In genomic region chr7:75328721-75329362, GRCm38 (mm10) we compare ENCODE assay signal across 12 mouse cellular contexts. TPM values are rescaled to one million over a fixed set of nuclear protein-coding genes. Genes with fewer than 3 reads are reported as not detected.
DNase-seq lines count a peak whose midpoint lies in the region; ATAC-seq and TF ChIP-seq lines count a peak whose summit lies in the region.
"Had no signal": no experiment of that assay in that cellular context is flagged by ENCODE, and none has a peak within 500 bp of the region (broad histone marks: within the 10 kb centered on the region; RNA-seq: fewer than 3 reads in every experiment).

No protein-coding gene starts in this region.

- no peaks in the 10 kb centered on the region for H3K27me3 ChIP-seq in forebrain, embryonic 11.5 days (ENCODE audit: control insufficient read depth, insufficient read depth, low read length)
- no peaks in the 10 kb centered on the region for H3K27me3 ChIP-seq in forebrain, embryonic 10.5 days (ENCODE audit: poor library complexity, severe bottlenecking)
- H3K27me3 ChIP-seq in hindbrain, embryonic 13.5 days, result no peaks in the 10 kb centered on the region
- no peaks in the 10 kb centered on the region for H3K27me3 ChIP-seq in myocyte (ENCODE audit: control insufficient read depth, insufficient read depth, insufficient read length)
- H3K27me3 ChIP-seq in heart, embryonic 12.5 days (replicated peaks), result no peaks in the 10 kb centered on the region
- H3K27me3 ChIP-seq: limb, embryonic 15.5 days had no signal

- 0 out of 2 replicates have a peak overlapping the region, but pooled peaks have one; percentile 31 for H3K27ac ChIP-seq in forebrain, embryonic 11.5 days (ENCODE audit: low read depth, low read length)
- H3K27ac ChIP-seq in forebrain, embryonic 10.5 days, result no peak overlapping the region
- H3K27ac ChIP-seq in hindbrain, embryonic 13.5 days, result peak overlapping the region; percentile 66
- H3K27ac ChIP-seq in heart, embryonic 12.5 days (ENCODE audit: poor library complexity, severe bottlenecking), result no peak overlapping the region
- H3K27ac ChIP-seq: limb, embryonic 15.5 days; stomach, postnatal 0 days had no signal

- no peak overlapping the region for H3K4me3 ChIP-seq in forebrain, embryonic 11.5 days (ENCODE audit: low read depth, low read length)
- H3K4me3 ChIP-seq in forebrain, embryonic 10.5 days, result no peak overlapping the region
- no peak overlapping the region for H3K4me3 ChIP-seq in hindbrain, embryonic 13.5 days
- no peak overlapping the region for H3K4me3 ChIP-seq in myocyte
- no peak overlapping the region for H3K4me3 ChIP-seq in heart, embryonic 12.5 days
- H3K4me3 ChIP-seq: limb, embryonic 15.5 days had no signal

- no peaks in the 10 kb centered on the region for H3K79me2 ChIP-seq in myocyte (ENCODE audit: control insufficient read depth, insufficient read depth)

- H3K4me1 ChIP-seq in forebrain, embryonic 11.5 days (replicated peaks; ENCODE audit: control insufficient read depth, insufficient read depth, low read length), result peaks cover 7% of the 10 kb centered on the region; the same call in 1 of the 2 replicates
- peaks cover 12% of the 10 kb centered on the region; the same call in 1 of the 2 replicates for H3K4me1 ChIP-seq in forebrain, embryonic 10.5 days
- H3K4me1 ChIP-seq in hindbrain, embryonic 13.5 days (replicated peaks), result peaks cover 19% of the 10 kb centered on the region
- H3K4me1 ChIP-seq in heart, embryonic 12.5 days (replicated peaks), result no peaks in the 10 kb centered on the region

- TF ChIP-seq POLR2A in myocyte (IDR thresholded peaks at IDR 0.05; ENCODE audit: insufficient read length, low read depth), result no peak

- ATAC-seq in forebrain, embryonic 11.5 days (replicated peaks; ENCODE audit: low FRiP score), result no peak
- ATAC-seq in hindbrain, embryonic 13.5 days (ENCODE audit: low FRiP score), result peak; percentile 87
- no peak for ATAC-seq in heart, embryonic 12.5 days (ENCODE audit: insufficient number of reproducible peaks, low FRiP score)
- ATAC-seq in megakaryocyte progenitor cell, adult 5-6 weeks (replicated peaks; ENCODE audit: poor library complexity), result no peak

- no peak for DNase-seq in forebrain, embryonic 11.5 days (ENCODE audit: low spot score)
- DNase-seq in forebrain, embryonic 10.5 days (ENCODE audit: extremely low spot score, low spot score), result no peak
- DNase-seq in cerebellum, adult 9-11 months, result peak; percentile 41
- no peak for DNase-seq in gastrocnemius, adult 8-10 months (ENCODE audit: low spot score in 2 of 2)
- DNase-seq: kidney, postnatal 25 days; lung, postnatal 14 days had no signal

- no peak overlapping the region for H3K4me2 ChIP-seq in forebrain, embryonic 11.5 days (ENCODE audit: low read depth, low read length, severe bottlenecking)
- no peak overlapping the region for H3K4me2 ChIP-seq in hindbrain, embryonic 13.5 days
- peak overlapping the region; percentile 6 for H3K4me2 ChIP-seq in myocyte (ENCODE audit: low read depth)
- no peak overlapping the region for H3K4me2 ChIP-seq in heart, embryonic 12.5 days
- H3K4me2 ChIP-seq: limb, embryonic 15.5 days had no signal

- no peak overlapping the region for H3K9ac ChIP-seq in forebrain, embryonic 11.5 days (ENCODE audit: low read length)
- no peak overlapping the region for H3K9ac ChIP-seq in hindbrain, embryonic 13.5 days
- H3K9ac ChIP-seq in heart, embryonic 12.5 days, result no peak overlapping the region
- H3K9ac ChIP-seq: limb, embryonic 15.5 days had no signal

- H3ac ChIP-seq in myocyte (ENCODE audit: control insufficient read depth, insufficient read length), result no peak overlapping the region

- no peaks in the 10 kb centered on the region for H3K36me3 ChIP-seq in forebrain, embryonic 11.5 days (ENCODE audit: control insufficient read depth, insufficient read depth, low read length)
- H3K36me3 ChIP-seq in forebrain, embryonic 10.5 days (replicated peaks), result no peaks in the 10 kb centered on the region
- H3K36me3 ChIP-seq in hindbrain, embryonic 13.5 days, result no peaks in the 10 kb centered on the region
- no peaks in the 10 kb centered on the region for H3K36me3 ChIP-seq in myocyte (ENCODE audit: control insufficient read depth, insufficient read depth)
- H3K36me3 ChIP-seq in heart, embryonic 12.5 days, result no peaks in the 10 kb centered on the region
- H3K36me3 ChIP-seq: limb, embryonic 15.5 days had no signal

- no peaks in the 10 kb centered on the region for H3K9me3 ChIP-seq in forebrain, embryonic 11.5 days (ENCODE audit: control insufficient read depth, low read length)
- H3K9me3 ChIP-seq in forebrain, embryonic 10.5 days, result no peaks in the 10 kb centered on the region
- H3K9me3 ChIP-seq in hindbrain, embryonic 13.5 days, result no peaks in the 10 kb centered on the region
- H3K9me3 ChIP-seq in heart, embryonic 12.5 days (replicated peaks), result no peaks in the 10 kb centered on the region
- H3K9me3 ChIP-seq: limb, embryonic 15.5 days had no signal

- 63% methylated on average over 3 of the region's 3 CpGs for WGBS in forebrain, embryonic 11.5 days
- WGBS in forebrain, embryonic 10.5 days, result 88% methylated on average over 3 of the region's 3 CpGs
- WGBS in hindbrain, embryonic 13.5 days, result 28% methylated on average over 3 of the region's 3 CpGs
- 71% methylated on average over 3 of the region's 3 CpGs for WGBS in heart, embryonic 12.5 days

TF ChIP-seq in myocyte, 11 proteins besides CTCF, POLR2A, EP300 and RAD21:
- TF ChIP-seq MYOD1 (IDR thresholded peaks at IDR 0.05; ENCODE audit: control insufficient read depth in 1 of 3, insufficient read length in 2 of 3, low read depth in 2 of 3) (peak in 2 of 3 experiments; percentile 17 to 48), SRF (IDR thresholded peaks at IDR 0.05; ENCODE audit: control insufficient read depth, insufficient read length, low read depth) (no peak), E2F4 (IDR thresholded peaks at IDR 0.05; ENCODE audit: insufficient read depth) (no peak), MYOG (IDR thresholded peaks at IDR 0.05; ENCODE audit: control insufficient read depth in 1 of 3, insufficient read depth in 1 of 3, insufficient read length in 2 of 3, low read depth in 2 of 3) (peak in 2 of 3 experiments; percentile 5 to 31), REST (IDR thresholded peaks at IDR 0.05; ENCODE audit: insufficient read depth, insufficient read length) (no peak), TCF3 (IDR thresholded peaks at IDR 0.05; ENCODE audit: insufficient read length, low read depth) (no peak), CEBPB (IDR thresholded peaks at IDR 0.05; ENCODE audit: insufficient read depth, poor library complexity, severe bottlenecking) (no peak), TCF12 (IDR thresholded peaks at IDR 0.05; ENCODE audit: insufficient read depth, poor library complexity, severe bottlenecking) (no peak), POLR2AphosphoS2 (IDR thresholded peaks at IDR 0.05; ENCODE audit: insufficient read length, low read depth) (no peak), MAX (IDR thresholded peaks at IDR 0.05; ENCODE audit: low read depth) (no peak)

RNA-seq across cellular contexts. Expression of gene Sv2b, which starts 19.8 kb away (rescaled TPM):
- polyA plus RNA-seq in forebrain, embryonic 11.5 days (2014; fragmentation: Nextera tagmentation; extraction: Ambion mirVana), result 2.5 TPM in 2 replicates
- polyA plus RNA-seq in forebrain, embryonic 10.5 days (2016; fragmentation: Nextera tagmentation; extraction: Ambion mirVana), result 1.1 and 1.3 TPM in 2 replicates
- 8.9 and 9.5 TPM in 2 replicates for polyA plus RNA-seq in hindbrain, embryonic 13.5 days (2015; fragmentation: Nextera tagmentation; extraction: Ambion mirVana)
- polyA plus RNA-seq in myocyte (2012; fragmentation: generic; extraction: Trizol), result 0.29 TPM
- under 1 TPM; 0.24 to 0.51 (median 0.32) TPM for total RNA-seq in gastrocnemius, adult 8-10 months (2022)
- polyA plus RNA-seq in heart, embryonic 12.5 days (2016; fragmentation: Nextera tagmentation; extraction: Ambion mirVana), result 0.54 and 0.64 TPM in 2 replicates
- total RNA-seq in megakaryocyte progenitor cell, adult 5-6 weeks (2015), result not detected in 2 replicates
- not detected in 2 replicates for total RNA-seq in megakaryocyte progenitor cell, adult 5-6 weeks (2017)

Comparison
In these comparisons a context has a peak if more than half of its experiments do, and no peak if none do; other contexts are left out.
1. H3K27ac ChIP-seq: peak in forebrain, embryonic 11.5 days (single experiment) and hindbrain, embryonic 13.5 days (single experiment); none in forebrain, embryonic 10.5 days (single experiment) and heart, embryonic 12.5 days (single experiment).